Mouse (Mus musculus): ENCODE data around the gene Tmem128. TPM values are rescaled to one million over a fixed set of nuclear protein-coding genes. Genes with fewer than 3 reads are reported as not detected.
A peak's percentile ranks its signal among the peaks of the same experiment; 100 is the strongest.

Tmem128 gene
- polyA plus RNA-seq, 2 experiments from 2014 or later = 104 to 111 TPM

DNA sequence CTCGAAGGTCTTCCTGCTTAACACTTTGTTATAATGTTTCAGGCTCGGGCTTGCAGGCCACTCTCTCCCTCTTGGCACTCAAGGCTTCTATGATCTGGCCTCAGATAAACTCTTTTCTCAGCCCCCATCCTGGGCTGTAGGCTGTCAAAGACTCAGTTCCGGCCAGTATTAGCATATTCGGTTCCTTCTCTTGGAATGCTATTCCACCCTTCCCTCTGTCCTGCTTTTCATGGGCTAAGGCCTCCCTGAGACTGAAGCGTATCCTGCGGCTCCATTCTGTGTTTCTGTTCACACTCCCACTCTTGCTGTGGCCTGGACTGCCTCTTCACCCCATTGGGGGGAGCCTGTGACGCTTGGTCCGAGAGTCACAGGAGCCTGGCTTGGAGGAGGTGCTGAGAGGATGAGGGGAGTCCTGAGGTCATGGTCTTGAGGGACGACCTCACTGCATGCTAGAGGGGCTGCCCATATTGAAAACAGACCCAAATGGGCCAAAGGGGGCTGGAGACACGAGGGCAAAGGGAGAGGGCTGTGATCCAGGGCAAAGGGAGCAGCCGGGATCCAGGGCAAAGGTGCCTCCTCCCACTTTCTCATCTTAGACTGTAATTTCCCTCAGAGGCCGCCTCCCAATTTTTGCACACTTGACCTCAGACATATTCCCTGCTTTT is 18.1 kb downstream of the Tmem128 start:
- no peak for ATAC-seq

DNA sequence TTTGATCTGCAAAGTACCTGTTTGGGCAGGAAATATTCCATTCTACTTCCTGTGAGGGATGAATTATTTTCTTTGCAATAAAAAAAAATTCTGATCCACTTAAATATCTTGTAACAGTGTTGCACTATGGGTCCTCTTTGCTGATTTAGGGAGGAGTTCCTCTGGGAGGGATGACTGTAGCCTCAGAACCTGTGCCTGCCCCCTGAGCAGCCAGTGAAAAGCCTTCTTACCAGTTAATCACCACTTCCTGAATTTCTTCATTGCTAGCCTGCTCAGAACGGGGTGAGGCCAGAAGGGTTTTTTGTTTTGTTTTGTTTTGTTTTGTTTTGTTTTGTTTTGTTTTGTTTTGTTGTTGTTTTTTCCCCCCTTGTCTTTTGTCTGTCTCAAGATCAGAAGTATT is 20.1 kb downstream of the Tmem128 start:
- ATAC-seq = no peak

DNA sequence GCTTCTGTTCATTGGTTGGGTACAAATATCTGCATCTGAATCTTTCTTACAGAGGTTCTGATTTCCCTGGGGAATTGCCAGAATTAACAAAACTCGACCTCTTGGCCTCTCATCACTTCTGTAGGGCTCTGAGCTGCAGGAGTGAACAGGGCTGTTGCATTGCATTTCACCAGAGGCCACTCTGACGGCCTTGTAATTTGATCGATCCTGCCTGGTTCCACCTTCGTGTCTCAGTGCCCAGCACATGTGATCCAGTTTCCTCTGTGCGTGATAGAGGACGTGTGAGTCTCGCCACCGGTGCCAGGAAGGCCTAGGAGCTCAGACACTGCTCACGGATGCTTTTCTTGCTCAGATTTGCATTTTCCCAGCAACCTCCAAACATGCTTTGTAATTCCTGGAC is 25.7 kb downstream of the Tmem128 start:
- no peak for ATAC-seq

DNA sequence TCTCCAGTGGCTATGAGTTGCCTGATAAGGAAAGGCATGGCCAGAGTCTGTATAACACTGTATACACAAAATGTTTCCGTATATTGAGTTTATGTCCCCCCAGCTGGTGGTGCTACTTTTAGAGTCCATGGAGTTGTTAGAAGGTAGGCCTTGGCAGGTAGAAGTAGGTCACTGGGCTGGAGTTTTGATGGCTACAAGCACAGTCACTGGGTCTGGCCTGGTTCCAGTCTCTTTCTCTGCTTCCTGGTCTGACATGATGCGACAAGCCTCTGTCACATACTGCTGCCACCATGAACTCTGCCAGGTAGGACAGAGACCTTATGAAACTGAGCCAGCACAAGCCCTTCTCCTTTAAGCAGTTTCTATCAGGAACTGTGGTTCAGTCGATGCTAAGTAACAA is 28.5 kb downstream of the Tmem128 start:
- ATAC-seq = no peak

DNA sequence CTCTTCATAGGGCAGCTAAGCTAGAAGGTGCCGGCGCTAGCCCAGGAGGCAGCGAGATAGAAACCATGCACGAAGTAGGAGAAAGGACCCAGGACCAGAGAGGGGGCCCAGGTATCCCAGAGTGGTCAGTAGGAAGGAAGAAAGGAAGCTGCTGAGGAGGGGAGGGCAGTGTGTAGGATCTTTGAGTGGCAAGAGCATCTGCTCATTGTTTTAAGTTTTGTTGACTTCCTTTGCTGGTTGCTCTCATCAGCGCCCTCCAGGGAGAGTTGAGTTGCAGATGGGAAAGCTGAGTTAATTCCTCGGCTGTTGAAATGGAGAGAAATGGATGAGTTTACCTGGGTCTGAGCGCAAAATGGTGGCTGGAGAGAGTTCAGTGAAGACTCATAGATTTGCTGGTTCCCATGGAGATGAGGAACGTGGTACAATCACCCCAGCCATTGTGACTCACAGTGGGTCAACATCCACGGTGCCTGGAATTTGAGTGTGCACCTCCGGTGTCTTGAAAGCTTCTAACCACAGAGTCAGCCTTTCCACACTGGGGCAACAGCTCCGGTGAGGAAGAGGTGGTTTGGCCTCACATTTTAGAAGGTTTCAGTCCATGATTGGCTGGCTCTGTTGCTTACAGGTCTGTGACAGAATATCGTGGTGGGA is 41.9 kb downstream of the Tmem128 start:
- no peak for ATAC-seq

DNA sequence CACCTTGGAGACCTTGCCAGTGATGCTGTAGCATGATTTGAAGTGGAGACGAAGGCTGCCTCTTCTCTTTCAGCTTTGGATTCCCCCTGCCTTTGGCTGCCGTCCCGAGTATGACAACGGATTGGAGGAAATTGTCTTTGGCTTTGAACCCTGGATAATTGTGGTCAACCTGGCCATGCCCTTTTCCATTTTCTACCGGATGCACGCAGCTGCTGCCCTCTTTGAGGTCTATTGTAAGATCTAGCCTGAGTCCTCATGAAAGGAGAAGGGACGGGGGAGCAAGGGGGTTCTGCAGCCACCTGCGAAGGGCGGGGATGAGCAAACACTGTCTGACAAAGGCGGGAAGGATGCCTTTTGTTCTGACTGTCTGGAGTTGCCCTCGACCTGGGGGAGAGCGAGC is 42.7 kb downstream of the Tmem128 start:
- no peak for ATAC-seq

DNA sequence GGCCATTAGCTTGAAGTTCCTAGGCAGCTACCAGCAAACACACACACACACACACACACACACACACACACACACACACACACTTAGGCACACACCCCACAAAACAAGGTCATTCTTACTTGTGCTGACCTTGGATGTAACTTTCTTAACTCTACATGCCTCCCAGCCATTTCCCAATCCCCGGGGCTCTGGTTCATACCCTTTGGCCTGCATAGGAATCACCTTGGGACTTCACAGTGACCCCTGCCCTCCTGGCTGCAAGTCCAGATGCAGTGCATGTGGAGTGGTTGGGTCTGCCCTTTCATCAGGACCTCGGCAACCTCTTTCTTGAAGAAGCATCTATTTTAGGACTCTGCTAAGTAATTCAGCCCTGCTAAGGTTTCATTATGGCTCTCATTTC is 45.3 kb downstream of the Tmem128 start:
- ATAC-seq = no peak

DNA sequence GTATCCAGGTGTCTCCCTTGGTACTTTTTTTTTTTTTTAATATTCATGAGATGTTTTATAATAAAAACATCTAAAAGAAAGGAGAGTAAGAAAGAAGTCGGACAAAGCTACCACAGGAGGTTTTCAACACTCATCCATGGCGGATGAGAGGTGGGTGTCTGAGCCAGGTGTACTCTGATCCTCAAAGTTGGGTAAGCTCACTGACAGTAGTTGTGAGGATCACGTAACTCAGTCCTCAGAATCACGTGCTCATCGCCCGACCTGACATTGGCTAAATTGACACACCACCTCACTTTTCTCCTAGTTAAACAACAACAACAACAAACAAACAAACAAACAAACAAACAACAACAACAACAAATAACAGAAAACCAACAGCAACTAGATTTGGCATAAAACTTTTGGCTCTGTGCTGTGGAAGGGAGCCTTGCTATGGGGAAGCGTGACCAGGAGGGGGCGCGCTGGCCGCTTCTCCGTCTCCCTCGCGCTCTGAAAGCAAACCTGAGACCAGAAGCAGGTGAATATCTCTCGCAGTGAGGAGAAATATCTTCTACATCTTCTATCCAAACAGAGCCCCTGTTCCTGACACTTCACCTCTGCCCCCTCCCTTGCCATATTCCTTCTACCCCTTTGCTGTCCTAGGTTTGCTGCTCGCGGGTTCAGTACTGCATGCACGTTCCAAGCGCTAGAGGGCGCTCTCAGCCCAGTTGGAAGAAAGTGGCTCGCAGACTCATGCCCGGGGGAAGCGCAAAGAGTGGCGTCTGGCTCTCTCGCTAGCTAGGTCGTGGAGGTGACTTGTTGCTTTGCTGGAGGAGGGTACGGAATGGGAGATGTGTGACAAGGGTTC is 47.5 kb downstream of the Tmem128 start:
- peak; percentile 88 for ATAC-seq

DNA sequence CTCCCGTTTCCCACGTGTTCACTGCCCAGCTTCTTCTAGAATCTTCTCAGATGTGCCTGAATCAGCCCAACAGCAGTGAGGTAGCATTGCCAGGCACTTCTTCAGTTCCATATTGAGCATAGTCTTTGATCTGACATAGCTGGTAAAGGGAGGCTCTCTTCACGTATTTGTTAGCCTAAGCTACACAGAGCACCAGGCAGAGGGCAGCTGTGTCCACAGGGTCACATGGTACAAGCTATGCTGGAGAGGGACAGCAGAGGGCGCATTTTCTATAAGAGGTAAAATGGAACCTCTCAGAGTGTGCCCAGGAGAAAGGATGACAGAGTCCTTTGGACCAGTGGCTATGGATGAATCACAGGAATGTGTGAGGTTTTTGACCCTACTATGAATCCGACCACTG is 48.9 kb downstream of the Tmem128 start:
- ATAC-seq = no peak

DNA sequence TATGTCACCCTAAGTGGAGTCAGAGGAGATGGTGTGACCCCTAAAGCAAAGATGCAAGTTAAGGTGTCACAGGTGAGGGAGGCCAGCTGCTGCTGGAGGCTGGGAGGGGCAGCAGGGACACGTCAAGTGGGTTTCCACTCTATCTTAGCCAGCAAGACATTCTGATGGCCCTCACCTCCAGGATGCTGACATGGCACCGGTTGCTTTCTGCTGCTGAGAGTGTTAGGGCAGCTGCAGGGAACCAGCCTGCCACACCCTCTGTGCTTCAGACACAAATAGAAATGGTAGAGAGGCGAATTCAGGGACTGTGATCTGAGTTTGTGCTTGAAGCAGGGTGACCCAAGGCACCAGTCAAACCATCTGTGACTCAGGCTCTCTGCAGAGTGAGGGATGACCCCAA is 49.8 kb downstream of the Tmem128 start:
- no peak for ATAC-seq

Other genes starting within 250 kb of the Tmem128 start
- gene Stx18, start 221.4 kb upstream of the Tmem128 start, polyA plus RNA-seq (2017; shearing (Covaris generic)) = 10 to 100 TPM; 24.1 to 27.0 TPM
- under 1 TPM; 0.40 to 0.67 TPM for gene Nsg1, start 100.3 kb upstream of the Tmem128 start, polyA plus RNA-seq (2017; shearing (Covaris generic))
- gene Zbtb49, start 39.7 kb upstream of the Tmem128 start, polyA plus RNA-seq (2017; shearing (Covaris generic)) = 10 to 100 TPM; 10.1 to 12.3 TPM
- 10 to 100 TPM; 41.1 to 43.5 TPM for gene Lyar, start 39.7 kb upstream of the Tmem128 start, polyA plus RNA-seq (2017; shearing (Covaris generic))
- gene Otop1, start 15.8 kb downstream of the Tmem128 start, polyA plus RNA-seq (2017; shearing (Covaris generic)) = not detected
- not detected for gene Drd5, start 59.2 kb downstream of the Tmem128 start, polyA plus RNA-seq (2017; shearing (Covaris generic))
- 10 to 100 TPM in 1 of 2 experiments, 1 to 10 TPM in 1; 4.7 to 11.3 TPM for gene Slc2a9, start 243.0 kb downstream of the Tmem128 start, polyA plus RNA-seq (2017; shearing (Covaris generic))

Measured in activated CD4-positive, CD25-positive, alpha-beta regulatory T cell, adult 4 months (primary cell).